Mouse (Mus musculus) c-Kit-positive CD71-positive TER-119-positive erythroid progenitor cells, embryonic 14.5 days (primary cell): Measurements from ENCODE around the gene Atp8a2.

ENCODE experiments used
- DNase-seq: peaks from one replicate; pipeline ENCODE4 v3.0.0-alpha.2; 2013; ENCODE audit warnings: low spot score

Gene Atp8a2

DNA sequence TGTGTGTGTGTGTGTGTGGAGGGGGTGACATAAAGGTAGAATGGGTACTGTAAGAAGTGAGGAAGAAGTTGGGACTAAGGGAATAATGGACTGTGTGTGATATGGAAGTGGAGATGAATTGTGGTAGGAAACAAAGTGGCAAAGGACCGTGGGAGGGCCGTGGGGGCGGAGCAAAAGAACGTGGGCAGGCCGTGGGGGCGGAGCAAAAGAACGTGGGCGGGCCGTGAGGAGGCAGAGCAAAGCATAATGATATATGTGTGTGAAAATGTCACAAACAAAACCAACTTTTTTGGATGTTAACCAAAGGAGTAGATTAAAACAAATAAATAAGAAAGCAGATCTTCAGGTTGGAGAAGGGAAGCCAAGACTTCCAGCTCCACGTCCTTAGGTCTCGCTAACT lies 44.6 kb downstream of the Atp8a2 start:
- DNase-seq, result no peak

DNA sequence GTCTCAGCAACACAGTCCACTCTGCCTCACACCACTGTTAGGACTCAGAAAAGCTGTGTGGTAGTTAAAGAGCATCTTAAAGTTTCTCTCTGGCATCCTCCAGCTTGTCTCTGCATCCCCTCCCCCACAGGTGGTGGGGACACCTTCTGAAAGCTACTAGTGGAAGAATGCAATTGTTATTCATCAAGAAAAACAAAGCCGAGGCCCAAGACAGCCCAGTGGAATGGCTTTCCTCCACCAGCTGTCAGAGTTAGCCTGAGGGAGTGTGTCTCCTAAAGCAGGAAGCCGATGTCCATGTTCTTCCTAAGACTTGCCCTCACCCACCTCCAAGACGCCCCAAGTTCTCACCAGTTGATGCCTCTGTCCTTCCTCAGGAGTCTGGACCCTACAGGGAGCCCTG lies 48.1 kb downstream of the Atp8a2 start:
- DNase-seq, result no peak

DNA sequence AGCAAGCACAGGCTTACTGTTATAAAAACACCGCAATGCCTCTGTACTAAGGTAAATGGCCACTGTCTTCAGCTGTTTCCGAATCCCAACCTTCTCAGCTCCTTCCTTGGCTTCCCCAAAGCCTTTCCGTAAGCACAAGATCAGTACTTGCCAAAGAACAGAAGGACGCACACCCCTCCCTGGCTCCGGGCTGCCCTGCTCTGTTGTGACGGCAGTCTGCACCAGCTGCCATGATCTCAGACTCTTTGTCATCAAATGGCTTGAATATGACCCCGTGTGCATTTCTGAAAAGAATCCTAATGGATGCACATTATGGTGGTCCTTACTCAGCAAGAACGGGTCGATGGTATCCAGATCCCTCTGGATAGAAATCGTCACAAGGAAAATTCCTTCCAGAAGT lies 53.7 kb downstream of the Atp8a2 start:
- DNase-seq, result no peak

DNA sequence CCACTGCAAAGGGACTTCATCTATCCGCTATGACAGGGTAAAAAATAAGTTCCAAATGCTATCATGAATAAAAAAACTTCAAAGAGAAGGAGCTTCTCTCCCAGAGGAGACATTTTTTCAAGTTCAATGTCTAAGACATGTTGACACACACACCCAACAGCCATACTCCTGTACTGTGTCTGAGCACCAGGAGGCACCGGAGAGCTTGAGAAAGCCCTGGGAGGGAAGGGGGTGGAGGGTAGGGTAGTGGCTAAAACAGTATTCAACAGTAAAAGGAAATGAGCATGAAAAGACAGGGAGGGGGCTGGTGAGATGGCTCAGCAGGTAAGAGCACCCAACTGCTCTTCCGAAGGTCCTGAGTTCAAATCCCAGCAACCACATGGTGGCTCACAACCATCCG lies 58.6 kb downstream of the Atp8a2 start:
- no peak for DNase-seq

DNA sequence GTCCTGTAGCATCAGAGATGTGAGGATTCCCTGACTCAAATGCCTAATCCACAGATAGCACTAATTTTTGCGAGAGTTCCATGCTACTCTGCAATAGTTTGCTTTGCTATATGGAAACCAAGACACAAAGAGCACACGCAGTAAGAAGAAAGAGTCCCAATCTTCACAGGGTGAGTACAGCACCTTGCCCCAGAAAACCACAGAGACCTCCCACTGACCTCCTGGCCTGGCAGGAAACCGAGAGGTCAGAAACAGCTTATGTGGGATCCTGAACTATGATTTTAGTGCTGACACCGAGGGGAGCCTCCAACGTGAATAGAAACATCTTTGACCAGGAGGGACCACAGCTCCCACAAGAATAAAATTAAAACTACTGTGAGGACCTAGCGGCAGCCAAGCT lies 59.2 kb downstream of the Atp8a2 start:
- no peak for DNase-seq

DNA sequence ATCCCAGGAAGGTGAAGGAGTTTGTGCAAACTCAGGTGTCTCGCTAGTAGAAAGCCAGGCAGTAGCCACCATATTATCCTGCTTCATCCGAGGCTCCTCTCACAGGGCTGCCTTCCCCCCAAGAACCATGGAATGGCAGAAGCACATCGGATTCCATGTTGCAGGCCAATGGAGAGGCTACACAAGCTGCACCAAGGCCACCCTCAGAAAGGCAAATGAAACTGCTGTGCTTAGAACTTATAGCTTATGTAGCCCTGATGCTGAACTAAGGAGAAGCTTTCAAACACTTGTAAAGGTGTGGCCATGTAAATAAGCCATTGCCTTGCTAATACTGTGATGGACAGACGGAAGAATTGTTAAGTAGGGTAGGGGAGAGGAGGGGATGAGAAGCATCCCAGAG lies 61.2 kb downstream of the Atp8a2 start:
- no peak for DNase-seq

DNA sequence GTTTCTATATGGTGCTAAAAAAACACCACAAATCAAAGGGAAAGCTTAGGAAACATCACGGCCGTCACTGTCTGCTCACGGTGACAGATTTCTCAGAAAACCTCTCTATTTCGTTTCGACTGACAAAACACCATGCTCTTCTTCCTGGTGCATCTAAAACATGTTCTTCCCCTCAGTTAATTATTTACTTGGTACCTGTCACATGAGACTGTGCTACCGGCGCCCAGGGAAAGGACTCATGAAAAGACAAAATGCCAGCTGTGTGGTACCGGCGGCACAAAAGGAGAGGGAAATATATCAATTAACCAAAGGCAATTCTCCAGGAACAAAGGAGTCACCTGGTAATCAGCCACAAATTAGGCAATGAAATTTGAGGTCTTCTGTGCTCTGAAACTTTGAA lies 62.3 kb downstream of the Atp8a2 start:
- DNase-seq, result no peak

DNA sequence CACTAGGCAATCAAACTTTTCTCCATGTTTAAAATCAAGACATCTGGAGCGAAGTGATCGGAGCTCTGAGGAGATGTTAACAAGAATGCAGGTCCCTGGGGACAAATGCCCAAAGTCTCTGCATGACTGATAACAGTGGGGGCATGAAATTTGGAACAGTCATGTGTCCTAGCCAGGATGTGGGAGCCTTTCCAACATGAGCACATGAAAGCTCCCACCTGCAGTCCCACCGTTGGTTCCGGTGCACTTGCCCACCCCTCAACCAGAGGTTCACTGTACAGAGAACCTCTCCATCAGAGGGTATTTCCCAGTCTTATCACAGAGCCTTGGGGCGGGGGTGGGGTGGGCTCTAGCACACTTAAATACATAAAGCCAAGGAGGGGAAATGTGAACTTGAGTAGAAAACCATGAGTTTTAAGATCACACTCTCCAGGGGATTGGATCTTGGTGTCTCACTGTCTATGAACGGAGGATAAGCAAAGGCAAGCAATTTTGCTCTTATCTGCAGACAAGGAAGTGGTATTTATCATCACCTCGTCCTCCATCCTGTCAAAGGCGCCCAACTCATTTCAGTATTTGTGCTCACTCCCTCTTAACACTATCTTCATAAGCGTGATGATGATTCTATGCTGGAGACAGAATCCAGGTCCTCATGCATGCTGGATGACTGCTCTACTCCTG lies 65.6 kb downstream of the Atp8a2 start:
- no peak for DNase-seq

DNA sequence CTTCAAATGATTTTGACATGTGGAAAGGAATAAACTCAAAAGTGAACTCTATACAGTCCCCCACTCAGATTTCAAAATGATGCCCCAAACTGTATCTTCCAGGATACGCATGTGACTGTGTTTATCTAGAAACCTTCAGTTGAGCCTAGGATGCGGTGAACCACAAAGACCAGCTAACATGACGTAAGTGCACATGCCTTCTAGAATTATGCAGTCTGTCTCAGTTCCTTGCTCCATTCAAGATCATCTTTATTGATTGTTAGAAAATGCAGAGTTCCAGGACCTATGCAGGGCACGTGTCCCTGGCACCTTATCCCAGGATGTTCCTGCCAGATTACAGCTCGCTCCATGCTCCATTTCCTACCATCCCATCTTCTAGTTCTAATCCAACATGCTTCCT lies 67.4 kb downstream of the Atp8a2 start:
- DNase-seq, result no peak

DNA sequence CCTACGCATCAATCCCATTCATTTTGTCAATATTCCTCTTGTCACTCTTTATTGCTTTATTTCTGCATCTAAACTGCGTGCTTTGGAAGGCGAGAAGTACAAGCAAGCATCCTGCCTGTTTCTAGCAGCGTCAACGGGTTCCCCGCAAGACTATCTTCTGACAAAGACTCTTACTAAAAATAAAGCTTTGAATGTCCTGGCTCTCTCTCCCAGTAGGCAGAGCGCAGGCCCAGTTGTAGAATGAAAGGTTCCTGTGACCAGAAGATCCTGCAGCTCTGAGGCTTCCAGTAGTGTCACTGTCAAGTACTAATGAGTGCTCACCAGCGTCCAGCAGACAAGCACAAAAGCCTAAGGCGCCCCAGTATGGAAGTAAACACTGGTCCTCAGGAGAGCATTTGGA lies 71.8 kb downstream of the Atp8a2 start:
- DNase-seq, result no peak

DNA sequence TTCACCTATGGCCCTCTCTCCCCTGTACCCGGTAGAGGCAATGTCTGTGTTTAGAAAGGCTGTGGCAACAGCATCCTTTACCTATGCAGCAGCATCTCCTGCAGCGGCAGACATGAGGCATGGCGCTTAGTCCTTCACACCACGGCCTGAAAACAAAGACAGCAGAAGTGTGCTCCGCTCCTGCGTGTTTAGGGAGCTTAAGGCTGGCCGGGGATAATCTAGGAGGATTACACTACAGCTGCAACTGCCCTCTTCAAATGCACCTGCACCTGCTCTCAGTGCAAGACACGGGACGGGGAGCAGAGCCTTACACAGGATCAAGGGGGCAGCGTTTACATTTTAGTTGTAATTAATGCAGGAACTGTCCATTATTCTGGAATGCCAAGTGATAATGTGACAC lies 75.4 kb downstream of the Atp8a2 start:
- DNase-seq, result no peak

DNA sequence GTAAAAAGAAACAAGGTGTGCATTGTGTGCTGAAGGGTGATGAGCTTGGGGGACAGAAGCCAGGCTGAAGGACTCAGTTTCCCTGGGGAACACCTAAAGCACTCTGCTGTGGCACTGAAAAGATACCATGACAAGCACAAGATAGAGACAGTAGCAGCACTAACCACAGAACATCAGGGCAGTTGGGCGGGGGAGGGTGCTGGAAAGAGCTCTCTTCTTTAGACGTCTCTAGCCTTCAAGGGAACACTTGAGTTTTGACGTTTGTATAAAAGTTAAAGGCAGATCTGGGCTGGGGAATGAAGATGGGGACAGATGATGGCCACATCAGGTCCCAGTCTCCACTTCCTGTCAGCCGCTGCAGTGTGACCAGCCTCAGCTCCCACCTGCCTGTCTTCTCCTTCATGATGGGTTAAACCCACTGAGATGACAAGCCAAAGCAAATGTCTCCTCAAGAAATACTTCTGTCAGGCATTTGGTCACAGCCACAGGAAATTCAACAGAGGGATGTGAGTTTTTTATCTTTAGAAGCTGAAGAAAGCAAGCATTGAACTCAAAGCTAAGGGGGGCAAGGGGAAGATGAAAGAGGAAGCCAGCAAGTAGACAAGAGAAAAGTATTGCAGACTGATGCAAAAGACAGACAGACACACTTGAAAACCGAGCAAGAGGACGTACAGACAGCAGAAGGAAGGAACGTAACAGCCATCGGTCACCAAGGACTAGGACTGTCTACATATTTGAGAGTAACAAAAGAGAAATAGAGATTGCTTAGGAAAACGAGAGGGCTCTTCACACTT lies 79.0 kb downstream of the Atp8a2 start:
- DNase-seq, result no peak

DNA sequence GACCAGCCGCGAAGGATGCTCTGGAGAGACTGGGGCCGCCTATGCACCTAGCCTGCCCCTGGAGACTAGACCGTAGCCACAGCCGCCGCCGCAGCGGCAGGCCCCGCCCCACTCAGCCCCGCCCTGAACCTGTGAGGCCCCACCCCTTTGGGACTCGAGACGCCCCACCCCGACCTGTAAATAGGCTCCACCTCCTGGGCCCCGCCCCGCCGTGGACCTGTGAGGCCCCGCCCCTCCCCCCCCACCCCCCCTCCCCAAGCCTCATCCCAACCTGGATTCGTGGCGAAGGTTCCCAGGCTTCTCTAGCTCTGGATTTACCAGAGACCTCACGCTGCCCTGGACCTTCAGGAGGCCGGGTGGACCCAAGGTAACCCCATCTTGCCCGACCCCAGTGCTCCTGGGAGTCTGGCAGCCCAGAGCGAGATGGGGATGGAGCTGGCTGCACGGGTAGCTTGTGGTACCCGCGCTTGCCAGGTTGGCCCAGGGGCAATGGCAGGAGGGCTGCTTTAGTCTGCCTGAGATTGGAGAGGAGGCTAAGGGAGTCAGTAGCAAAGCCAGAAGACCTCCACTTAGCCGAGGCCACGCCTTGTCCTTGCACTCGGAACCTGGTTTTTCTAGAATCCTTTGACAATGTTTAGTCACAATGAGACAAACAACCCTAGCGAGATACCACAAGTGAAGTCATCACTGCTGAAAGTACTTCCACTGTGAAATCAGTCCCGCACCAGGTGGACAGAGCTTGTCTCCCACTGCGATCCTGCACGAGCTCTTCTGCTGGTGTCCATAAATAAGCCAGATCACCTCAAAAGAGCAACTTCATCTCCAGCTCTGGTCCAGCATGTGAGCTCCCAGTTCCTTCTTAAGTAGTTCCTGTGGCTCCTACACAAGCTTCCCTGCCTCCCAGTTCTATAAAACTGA lies 109.9 kb downstream of the Atp8a2 start:
- peak; percentile 16 for DNase-seq

DNA sequence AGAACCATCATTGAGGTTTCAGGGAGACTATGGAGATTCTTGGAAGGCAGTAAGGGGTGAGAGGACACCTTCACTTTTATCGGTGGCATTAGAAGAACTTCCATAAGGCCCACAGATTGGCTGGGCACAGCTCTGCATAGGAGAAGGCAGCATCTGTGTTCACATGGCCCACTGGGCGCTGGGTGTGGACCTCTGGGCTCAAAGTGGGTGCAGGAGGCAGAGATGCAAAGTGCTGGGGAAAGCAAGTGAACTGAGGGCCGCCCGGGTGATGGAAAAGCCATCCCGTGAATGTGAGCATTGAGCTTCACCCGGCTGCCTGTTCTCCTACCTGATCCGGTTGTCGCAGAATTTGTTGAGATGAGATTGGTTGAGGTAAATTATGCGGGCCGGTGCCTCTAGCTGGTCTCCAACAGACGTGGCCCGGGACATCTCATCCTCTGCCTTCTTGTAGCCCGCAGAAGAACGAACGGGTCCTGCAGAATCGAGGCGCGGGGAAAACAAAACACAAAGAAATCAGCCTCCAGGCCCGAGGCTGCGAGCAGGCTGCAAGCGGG lies 110.6 kb downstream of the Atp8a2 start:
- DNase-seq, result no peak

DNA sequence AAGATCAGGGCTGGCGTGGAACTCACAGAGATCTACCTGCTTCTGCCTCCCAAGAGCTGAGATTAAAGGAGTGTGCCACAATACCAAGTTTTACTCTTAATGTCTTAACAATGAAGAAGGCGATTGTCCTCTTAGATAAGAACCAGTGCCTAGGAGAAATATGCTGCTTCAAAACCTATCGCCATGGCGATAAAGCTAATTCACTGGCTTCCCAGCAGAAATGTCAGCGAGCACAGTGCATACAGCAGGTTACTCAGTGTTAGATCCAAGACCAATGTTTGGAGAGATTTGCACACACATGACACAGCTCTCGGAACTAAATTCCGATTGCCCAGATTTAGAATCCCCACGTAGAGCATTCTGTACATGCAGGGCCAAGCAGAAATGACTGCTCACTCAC lies 114.2 kb downstream of the Atp8a2 start:
- no peak for DNase-seq

DNA sequence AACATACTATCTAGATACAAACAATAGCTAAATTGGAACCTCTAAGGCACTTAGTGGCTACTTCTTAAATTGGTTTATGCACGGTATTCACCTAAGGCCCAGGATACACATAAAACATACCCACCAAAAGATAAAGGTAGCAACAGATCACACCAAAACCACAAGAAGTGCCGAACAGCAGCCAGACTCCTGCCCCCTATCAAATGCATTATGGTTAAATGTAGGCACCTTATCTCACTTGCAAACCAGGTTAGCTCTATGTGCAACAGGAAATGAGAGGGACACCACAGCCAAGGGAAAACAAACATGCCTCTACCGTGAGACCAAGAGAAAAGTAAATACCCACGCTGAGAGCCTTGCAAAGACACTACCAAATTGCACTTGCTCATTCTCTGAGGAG lies 124.5 kb downstream of the Atp8a2 start:
- DNase-seq, result no peak

DNA sequence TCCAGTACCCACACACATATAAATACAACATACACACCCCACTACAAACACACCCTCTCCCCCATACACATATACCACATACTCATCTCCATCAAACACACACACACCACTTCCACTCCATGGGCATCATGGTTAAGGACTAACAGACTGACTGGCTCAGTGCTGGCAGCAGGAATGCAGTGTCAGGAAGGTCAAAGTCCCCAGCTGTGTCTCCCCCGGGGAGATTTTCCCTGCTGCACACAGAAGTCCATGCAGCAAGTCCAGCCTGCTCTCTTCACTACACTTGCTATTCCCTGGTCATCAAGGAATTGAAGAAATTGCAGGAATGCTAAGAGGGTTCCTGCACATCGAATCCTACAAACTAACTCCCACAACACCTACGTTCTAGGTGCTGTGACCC lies 131.8 kb downstream of the Atp8a2 start:
- DNase-seq, result no peak

DNA sequence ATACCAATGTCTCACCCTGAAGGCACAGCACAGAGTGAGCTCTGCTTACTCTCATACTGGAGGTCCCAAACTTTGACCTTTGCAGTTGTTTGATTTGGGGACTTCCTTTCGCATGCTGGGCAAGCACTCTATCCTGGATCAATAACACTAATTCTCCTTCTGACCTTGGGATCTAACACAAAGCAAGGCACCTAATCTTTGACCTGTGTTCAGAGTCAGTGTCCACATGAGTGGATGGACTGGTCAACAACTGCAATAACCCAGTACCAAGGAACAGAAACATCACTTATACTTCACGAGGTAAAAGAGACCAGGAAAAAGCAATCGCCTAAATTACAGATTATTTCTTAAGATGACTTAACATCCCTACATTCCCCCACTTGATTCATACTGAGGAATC lies 136.0 kb downstream of the Atp8a2 start:
- no peak for DNase-seq

DNA sequence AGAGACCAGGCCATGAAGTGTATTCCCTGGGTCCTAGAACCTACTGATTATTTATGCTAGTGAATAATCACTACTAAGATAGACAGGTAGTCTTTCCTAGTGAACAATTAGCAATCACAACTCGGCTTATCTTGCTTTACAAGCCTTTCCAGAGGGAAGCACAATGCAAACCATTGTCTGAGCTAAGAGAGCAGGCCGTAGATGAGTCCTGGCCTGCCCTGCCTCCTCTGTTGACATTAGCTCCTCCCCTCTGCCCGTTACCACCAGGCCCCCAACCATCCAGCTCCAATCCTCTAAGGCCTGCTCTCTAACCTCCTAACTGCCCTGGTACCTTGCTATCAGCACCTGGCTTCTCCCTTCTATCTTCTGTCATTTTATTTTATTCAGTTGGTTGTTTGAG lies 138.1 kb downstream of the Atp8a2 start:
- DNase-seq, result no peak

DNA sequence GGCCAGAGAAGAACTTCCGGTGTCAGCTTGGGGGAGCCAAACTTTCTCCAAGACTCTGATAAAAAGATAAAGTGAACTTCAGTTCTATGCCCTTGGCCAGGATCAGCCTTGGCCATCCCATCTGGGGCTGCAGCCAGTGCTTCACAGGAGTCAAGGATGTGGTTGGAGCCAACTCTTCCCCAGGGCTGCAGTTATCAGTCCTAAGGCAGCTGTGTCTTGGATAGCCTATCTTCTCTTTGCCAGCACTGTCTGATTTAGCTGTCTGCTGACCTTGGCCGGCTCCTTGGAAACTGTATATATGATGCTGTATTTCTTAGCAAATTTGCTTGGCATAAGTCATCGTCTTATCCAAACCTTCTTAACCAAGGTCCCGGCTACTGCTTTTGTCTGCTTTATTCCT lies 141.7 kb downstream of the Atp8a2 start:
- no peak for DNase-seq

DNA sequence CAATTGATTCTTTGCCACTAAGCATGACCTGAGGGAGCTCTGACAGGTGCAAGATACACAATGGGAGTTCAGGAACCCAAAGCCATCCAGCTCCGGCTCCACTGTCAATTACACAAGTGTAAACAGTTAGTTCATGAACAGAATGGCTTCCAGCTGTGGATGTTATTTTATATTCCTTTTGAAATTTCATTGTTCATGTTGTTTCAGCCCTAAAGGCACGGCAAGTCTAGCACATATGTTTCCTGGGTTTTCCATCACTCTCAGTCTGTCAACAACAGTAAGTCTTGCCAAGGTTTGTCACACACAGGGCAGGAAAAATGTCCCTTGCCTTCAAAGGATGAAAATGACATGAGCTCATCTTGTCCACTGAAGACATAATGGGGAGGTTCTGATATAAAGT lies 166.3 kb downstream of the Atp8a2 start:
- no peak for DNase-seq

DNA sequence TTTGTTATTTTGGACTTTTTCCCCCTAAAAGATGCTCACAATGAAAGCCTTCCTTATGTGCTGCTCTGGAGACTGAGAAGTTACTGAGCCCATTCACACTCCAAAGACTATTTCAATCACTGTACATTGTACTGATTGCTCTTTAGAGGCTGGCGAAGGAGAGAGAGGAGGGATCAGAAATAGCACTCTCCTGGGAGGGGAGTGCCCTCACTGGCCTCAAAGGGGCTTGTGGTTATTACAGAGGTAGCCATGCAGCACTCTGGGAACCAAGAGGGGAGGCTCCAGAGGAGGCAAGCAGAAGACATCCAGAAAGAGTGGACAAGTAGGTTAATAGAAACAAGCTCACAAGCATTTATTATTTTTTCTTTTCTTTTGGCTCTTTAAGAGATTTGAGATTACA lies 169.8 kb downstream of the Atp8a2 start:
- no peak for DNase-seq

DNA sequence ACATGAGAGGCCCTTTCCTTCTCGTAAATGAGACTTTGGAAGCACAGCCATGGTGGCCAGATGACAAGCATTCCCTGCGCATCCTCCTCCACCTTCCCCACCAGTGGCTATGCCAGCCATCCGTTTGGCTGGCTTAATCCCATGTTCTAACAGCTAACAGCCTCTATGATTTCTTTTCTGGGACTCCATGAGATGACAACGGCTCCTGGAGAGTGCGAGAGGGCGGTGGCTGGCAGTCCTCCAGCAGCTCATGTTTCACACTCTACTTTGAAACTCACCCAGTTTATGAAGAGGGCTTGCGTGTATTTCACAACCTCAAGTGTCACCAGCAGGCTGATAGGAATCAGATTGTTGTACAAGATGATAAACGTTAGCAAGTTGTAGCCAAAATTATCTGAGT lies 170.3 kb downstream of the Atp8a2 start:
- DNase-seq, result no peak
